Mouse (Mus musculus): ENCODE results near the gene Dusp28.

GRCm38 (mm10) chr1:92919775-92920174, 13.0 kb downstream of the Dusp28 start:
- TF ChIP-seq POLR2A (IDR thresholded peaks at IDR 0.05; ENCODE audit: control insufficient read depth, extremely low read depth, insufficient read depth, low read length, poor library complexity) (no peak), CTCF (IDR thresholded peaks at IDR 0.05; ENCODE audit: borderline replicate concordance, control insufficient read depth, extremely low read depth, insufficient read depth, low read length, poor library complexity) (no peak)

Measured in thymus, adult 2 months (tissue).